Mouse (Mus musculus): ENCODE measurements around the gene 4933411K16Rik.

4933411K16Rik gene

GRCm38 (mm10) chr19:42035456-42036248 is 16.4 kb upstream of the 4933411K16Rik start, which contains the start of gene Ankrd2:
TSS of gene Ankrd2 (plus strand) at chr19:42036000.
- peak; percentile 94 for DNase-seq

GRCm38 (mm10) chr19:42036357-42036756 is 15.7 kb upstream of the 4933411K16Rik start:
- DNase-seq, result no peak

- no peak for DNase-seq
Measured at GRCm38 (mm10) chr19:42037167-42037702, 14.8 kb upstream of the 4933411K16Rik start.

GRCm38 (mm10) chr19:42038310-42038709 is 13.7 kb upstream of the 4933411K16Rik start:
- no peak for DNase-seq

- no peak for DNase-seq
Measured at GRCm38 (mm10) chr19:42043988-42044387, 8.1 kb upstream of the 4933411K16Rik start.

GRCm38 (mm10) chr19:42045269-42046102 is 6.6 kb upstream of the 4933411K16Rik start, which contains the start of gene Hoga1:
TSS of gene Hoga1 (plus strand) at chr19:42045610.
- DNase-seq, result peak; percentile 94

- no peak for DNase-seq
Measured at GRCm38 (mm10) chr19:42050251-42050650, 1.8 kb upstream of the 4933411K16Rik start.

GRCm38 (mm10) chr19:42051351-42051750 is 697 bp upstream of the 4933411K16Rik start:
- no peak for DNase-seq

- DNase-seq, result peak; percentile 61
Measured at GRCm38 (mm10) chr19:42054255-42054654, 2.2 kb downstream of the 4933411K16Rik start.

- no peak for DNase-seq
Measured at GRCm38 (mm10) chr19:42055881-42056280, 3.8 kb downstream of the 4933411K16Rik start.

GRCm38 (mm10) chr19:42056719-42057409 is 4.8 kb downstream of the 4933411K16Rik start:
- no peak for DNase-seq

- DNase-seq, result peak; percentile 11
Measured at GRCm38 (mm10) chr19:42058426-42058825, 6.4 kb downstream of the 4933411K16Rik start.

- no peak for DNase-seq
Measured at GRCm38 (mm10) chr19:42061443-42061842, 9.4 kb downstream of the 4933411K16Rik start.

- DNase-seq, result peak; percentile 74
Measured at GRCm38 (mm10) chr19:42068441-42069240, 16.6 kb downstream of the 4933411K16Rik start.

- DNase-seq, result peak; percentile 69
Measured at GRCm38 (mm10) chr19:42069241-42069525, 17.1 kb downstream of the 4933411K16Rik start.

- DNase-seq, result peak; percentile 22
Measured at GRCm38 (mm10) chr19:42071221-42071620, 19.2 kb downstream of the 4933411K16Rik start.

GRCm38 (mm10) chr19:42071886-42072608 is 20.0 kb downstream of the 4933411K16Rik start:
- no peak for DNase-seq

- DNase-seq, result peak; percentile 23
Measured at GRCm38 (mm10) chr19:42072802-42073201, 20.8 kb downstream of the 4933411K16Rik start.

- no peak for DNase-seq
Measured at GRCm38 (mm10) chr19:42075051-42075450, 23.0 kb downstream of the 4933411K16Rik start.

- DNase-seq, result no peak
Measured at GRCm38 (mm10) chr19:42075992-42076391, 23.9 kb downstream of the 4933411K16Rik start.

GRCm38 (mm10) chr19:42078566-42078965 is 26.5 kb downstream of the 4933411K16Rik start:
- no peak for DNase-seq
